Mouse (Mus musculus) embryonic facial prominence, embryonic 13.5 days (tissue): ENCODE results near the gene Fhl2. TPM values are rescaled to one million over a fixed set of nuclear protein-coding genes. Genes with fewer than 3 reads are reported as not detected.
"Not testable (repeated sequence)": the region's sequence is repeated elsewhere in the genome, so short reads cannot be mapped to it uniquely, and the experiment has no call there.

Experiments
- ATAC-seq: fragments of 200-750 bp; cut with Nextera tagmentation; 2 replicates; pipeline ENCODE4 v1.8.0; 2017; ENCODE audit warnings: low read depth; ENCODE audit not compliant: insufficient number of reproducible peaks, insufficient read depth, low FRiP score, low TSS enrichment
- H3K27ac ChIP-seq: fragments of 300-500 bp; sonication (generic); 2 replicates; pipeline ENCODE4 v1.5.1; 2015; ENCODE audit warnings: moderate library complexity, mild to moderate bottlenecking, inconsistent platforms
- H3K27me3 ChIP-seq: fragments of 300-500 bp; sonication (generic); 2 replicates; pipeline ENCODE4 v1.6.1; 2015; ENCODE audit warnings: mild to moderate bottlenecking, inconsistent platforms
- H3K36me3 ChIP-seq: fragments of 300-500 bp; sonication (generic); 2 replicates; pipeline ENCODE4 v1.6.1; 2015; ENCODE audit warnings: mild to moderate bottlenecking, inconsistent platforms
- H3K4me1 ChIP-seq: fragments of 300-500 bp; sonication (generic); 2 replicates; pipeline ENCODE4 v1.6.1; 2015; ENCODE audit warnings: inconsistent platforms
- H3K4me2 ChIP-seq: fragments of 300-500 bp; sonication (generic); 2 replicates; pipeline ENCODE4 v1.6.1; 2015; ENCODE audit warnings: moderate library complexity, mild to moderate bottlenecking, inconsistent platforms
- H3K4me3 ChIP-seq: fragments of 300-500 bp; sonication (generic); 2 replicates; pipeline ENCODE4 v1.5.1; 2015; ENCODE audit warnings: mild to moderate bottlenecking, inconsistent platforms
- H3K9ac ChIP-seq: fragments of 300-500 bp; sonication (generic); 2 replicates; pipeline ENCODE4 v1.6.1; 2015; ENCODE audit warnings: mild to moderate bottlenecking, inconsistent platforms
- H3K9me3 ChIP-seq: fragments of 300-500 bp; sonication (generic); 2 replicates; pipeline ENCODE4 v1.6.1; 2016; ENCODE audit warnings: inconsistent platforms
- WGBS: fragments of 180-500 bp; shearing (Covaris S2); methylation state at CpG from one replicate; pipeline ENCODE4 v1.1.7; 2015; ENCODE audit warnings: mixed read lengths; 5-methylcytosine and 5-hydroxymethylcytosine counted together
- polyA plus RNA-seq: library from polyadenylated mRNA; unstranded; fragments of >200 nt; fragmentation: Nextera tagmentation; extraction: Ambion mirVana; gene quantifications from 2 replicates; pipeline ENCODE4 v1.2.1, GENCODE M21; 2015

The Fhl2 gene
- polyA plus RNA-seq, 1 experiment from 2014 or later: 13.3 TPM

DNA sequence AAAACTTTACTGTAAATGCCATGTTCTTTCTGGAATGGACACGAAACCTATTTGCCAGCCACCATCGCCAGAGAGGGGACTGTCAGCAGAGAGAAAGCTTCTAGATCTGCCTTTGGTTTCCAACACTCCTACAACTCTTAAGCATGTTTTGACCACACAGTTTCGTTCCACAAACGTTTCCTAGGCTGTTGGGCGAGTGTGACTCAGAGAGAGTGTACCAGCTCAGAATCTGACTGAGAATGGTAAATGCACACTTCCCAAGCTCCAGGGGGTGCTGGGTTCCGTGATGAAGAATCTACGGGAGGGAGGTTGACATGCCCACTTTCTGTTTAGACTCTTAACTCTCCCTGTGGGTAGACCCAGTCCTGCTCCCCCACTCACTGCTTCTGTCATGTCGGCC lies 5.7 kb downstream of the Fhl2 start:
- Histone ChIP-seq H3K36me3 (no peaks in the 10 kb centered on the region), H3K4me2 (no peak overlapping the region), H3K9me3 (no peaks in the 10 kb centered on the region), H3K9ac (no peak overlapping the region), H3K27ac (no peak overlapping the region), H3K4me3 (no peak overlapping the region), H3K27me3 (no peaks in the 10 kb centered on the region), H3K4me1 (no peaks in the 10 kb centered on the region)
- ATAC-seq: no peak
- WGBS: 81% methylated on average over 8 of the region's 8 CpGs

DNA sequence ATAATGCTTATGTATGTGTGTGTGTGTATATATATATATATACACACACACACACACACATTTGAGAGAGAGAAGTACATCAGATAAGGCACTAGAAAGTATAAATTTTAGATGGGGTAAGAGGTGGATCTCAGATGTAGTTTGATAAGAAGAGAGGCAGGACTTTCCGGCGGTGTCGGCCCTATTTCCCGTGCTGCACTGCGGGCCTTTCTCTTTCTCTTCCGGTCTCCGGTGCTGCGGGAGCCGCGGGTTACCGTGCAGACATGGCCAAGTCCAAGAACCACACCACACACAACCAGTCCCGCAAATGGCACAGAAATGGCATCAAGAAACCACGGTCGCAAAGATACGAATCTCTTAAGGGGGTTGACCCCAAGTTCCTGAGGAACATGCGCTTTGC lies 7.9 kb downstream of the Fhl2 start:
- not testable (repeated sequence) for ATAC-seq

DNA sequence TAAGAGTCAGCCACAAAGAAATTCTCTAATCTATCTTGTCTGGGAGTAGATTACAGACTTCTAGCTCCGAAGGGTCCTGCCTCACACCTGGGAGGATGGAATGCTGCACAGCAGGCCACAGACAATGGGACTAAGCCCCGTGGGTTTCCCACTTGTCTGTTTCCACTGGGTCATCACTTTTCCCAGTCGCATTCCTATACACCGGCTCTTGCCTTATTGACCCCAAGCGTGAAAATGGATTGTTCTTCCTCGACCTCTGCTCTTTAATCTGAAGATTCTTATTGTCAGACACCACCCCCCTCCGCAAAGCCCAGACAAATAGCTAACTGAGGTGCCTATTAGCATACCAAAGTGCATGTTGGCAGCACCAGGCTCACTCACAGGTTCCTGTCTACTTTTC lies 10.4 kb downstream of the Fhl2 start:
- 12% methylated on average over 7 of the region's 7 CpGs for WGBS
- no peak overlapping the region for H3K9ac ChIP-seq
- H3K36me3 ChIP-seq: no peaks in the 10 kb centered on the region
- no peaks in the 10 kb centered on the region for H3K27me3 ChIP-seq
- no peak overlapping the region for H3K4me2 ChIP-seq
- no peaks in the 10 kb centered on the region for H3K4me1 ChIP-seq
- ATAC-seq: 0 out of 2 replicates have a peak, but pooled peaks have one; percentile 37
- no peaks in the 10 kb centered on the region for H3K9me3 ChIP-seq
- no peak overlapping the region for H3K27ac ChIP-seq
- no peak overlapping the region for H3K4me3 ChIP-seq

More for the DNA sequence above, 7.9 kb downstream of the Fhl2 start:
- H3K4me3 ChIP-seq, H3K4me2 ChIP-seq, H3K9ac ChIP-seq, H3K27me3 ChIP-seq, H3K4me1 ChIP-seq, H3K27ac ChIP-seq, H3K9me3 ChIP-seq, H3K36me3 ChIP-seq: not testable (repeated sequence)
- WGBS: 93% methylated on average over 12 of the region's 16 CpGs

- Histone ChIP-seq H3K36me3 (no peaks in the 10 kb centered on the region), H3K27ac (no peak overlapping the region), H3K4me3 (no peak overlapping the region), H3K9ac (no peak overlapping the region), H3K4me1 (peaks cover 7% of the 10 kb centered on the region; the same call in 1 of the 2 replicates), H3K4me2 (no peak overlapping the region), H3K27me3 (no peaks in the 10 kb centered on the region), H3K9me3 (no peaks in the 10 kb centered on the region)
- ATAC-seq: no peak
- WGBS: 81% methylated on average over 6 of the region's 6 CpGs
Observed at GRCm38 (mm10) chr1:43180912-43181311, 15.9 kb downstream of the Fhl2 start.

DNA sequence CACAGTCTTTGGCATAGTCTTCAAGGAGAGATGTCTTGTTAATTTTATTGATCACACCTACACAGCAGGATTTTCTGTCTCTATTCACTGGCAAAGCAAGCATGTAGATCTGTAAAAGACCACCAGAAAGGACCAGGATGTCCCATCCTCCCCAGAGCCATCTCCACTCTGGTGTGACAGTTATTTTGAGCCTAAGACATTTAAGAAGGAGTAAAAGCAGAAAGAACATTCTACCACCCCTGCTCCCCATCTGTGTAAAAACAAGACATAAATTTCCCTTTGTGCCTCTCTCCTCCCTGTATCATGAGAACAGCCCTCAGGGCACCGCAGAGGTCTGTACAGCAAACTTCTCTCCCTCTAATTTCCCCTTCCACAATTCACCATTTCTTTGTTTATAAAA lies 18.0 kb downstream of the Fhl2 start:
- no peaks in the 10 kb centered on the region for H3K9me3 ChIP-seq
- H3K4me2 ChIP-seq: no peak overlapping the region
- no peaks in the 10 kb centered on the region for H3K36me3 ChIP-seq
- H3K9ac ChIP-seq: no peak overlapping the region
- H3K27ac ChIP-seq: no peak overlapping the region
- 85% methylated on average over 1 of the region's 1 CpGs for WGBS
- peaks cover 7% of the 10 kb centered on the region; the same call in 1 of the 2 replicates for H3K4me1 ChIP-seq
- no peak for ATAC-seq
- no peaks in the 10 kb centered on the region for H3K27me3 ChIP-seq
- no peak overlapping the region for H3K4me3 ChIP-seq

DNA sequence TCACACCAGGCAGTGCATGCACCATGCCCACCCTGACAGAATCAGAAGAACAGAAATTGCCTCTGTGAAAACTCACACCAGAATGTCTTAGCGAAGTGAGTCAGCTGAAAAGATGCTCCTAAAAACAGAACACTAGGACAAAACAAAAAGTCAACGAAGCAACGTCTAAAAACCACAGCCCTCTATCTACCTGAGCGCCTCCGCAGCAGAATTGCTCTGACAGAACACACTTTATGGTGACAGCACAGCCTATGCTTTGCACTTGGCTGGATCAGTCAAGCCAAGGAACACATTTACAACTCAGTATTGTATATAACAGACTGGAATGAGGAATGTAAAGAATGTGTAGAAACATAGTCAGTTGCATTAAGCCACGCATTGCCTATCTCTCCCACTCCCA lies 18.4 kb downstream of the Fhl2 start:
- no peak for ATAC-seq
- Histone ChIP-seq H3K9ac (no peak overlapping the region), H3K4me1 (peaks cover 7% of the 10 kb centered on the region; the same call in 1 of the 2 replicates), H3K27me3 (no peaks in the 10 kb centered on the region), H3K9me3 (no peaks in the 10 kb centered on the region), H3K36me3 (no peaks in the 10 kb centered on the region), H3K27ac (no peak overlapping the region), H3K4me2 (no peak overlapping the region), H3K4me3 (no peak overlapping the region)
- WGBS: 74% methylated on average over 6 of the region's 6 CpGs

DNA sequence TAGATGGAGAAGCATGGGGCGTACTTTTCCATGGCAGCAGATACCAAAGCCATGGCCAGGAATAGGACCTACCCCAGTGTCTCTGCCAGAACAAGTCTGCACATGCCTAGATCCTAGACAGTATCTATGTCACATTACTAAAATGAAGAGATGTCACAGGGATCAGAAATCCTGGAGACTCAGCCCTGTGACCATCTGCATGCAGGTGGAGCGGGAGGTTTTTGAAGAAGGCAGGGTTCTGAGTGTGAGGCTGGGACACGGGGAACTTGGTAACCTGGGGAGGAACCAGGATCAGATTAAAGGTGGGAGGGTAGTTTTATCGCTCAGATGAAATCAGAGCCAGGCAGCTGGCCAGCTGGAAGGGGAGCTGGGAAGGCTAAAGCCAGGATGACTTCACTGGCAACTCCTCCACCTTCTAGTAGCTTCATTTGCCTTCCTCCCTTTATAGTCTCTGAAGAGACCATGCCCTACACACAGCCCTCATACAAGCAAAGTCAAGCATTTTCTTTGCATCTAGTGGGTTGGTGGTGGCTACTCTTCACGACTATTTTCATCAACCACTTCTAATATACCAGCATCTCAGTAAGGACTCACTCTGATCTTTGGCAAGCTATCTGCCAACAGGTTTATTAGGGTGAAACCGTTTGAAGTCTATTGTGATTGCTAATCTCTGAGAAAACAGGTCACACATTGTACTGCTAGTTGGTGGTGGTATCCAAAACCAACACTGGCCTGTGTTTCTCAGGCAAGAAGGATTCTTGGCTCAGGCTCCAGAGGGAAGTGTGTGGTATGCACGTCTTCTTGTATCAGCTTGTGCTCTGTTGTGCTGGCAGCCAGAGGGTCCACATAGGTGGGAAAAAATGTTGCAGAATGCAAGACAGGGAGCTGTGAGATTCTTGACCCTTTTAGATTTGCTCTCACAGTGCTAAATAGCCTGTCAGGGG lies 23.2 kb downstream of the Fhl2 start:
- Histone ChIP-seq H3K9ac (no peak overlapping the region), H3K4me3 (no peak overlapping the region), H3K4me2 (no peak overlapping the region), H3K36me3 (no peaks in the 10 kb centered on the region), H3K9me3 (no peaks in the 10 kb centered on the region), H3K4me1 (peaks cover 12% of the 10 kb centered on the region), H3K27ac (no peak overlapping the region), H3K27me3 (no peaks in the 10 kb centered on the region)
- no peak for ATAC-seq
- 65% methylated on average over 7 of the region's 7 CpGs for WGBS

DNA sequence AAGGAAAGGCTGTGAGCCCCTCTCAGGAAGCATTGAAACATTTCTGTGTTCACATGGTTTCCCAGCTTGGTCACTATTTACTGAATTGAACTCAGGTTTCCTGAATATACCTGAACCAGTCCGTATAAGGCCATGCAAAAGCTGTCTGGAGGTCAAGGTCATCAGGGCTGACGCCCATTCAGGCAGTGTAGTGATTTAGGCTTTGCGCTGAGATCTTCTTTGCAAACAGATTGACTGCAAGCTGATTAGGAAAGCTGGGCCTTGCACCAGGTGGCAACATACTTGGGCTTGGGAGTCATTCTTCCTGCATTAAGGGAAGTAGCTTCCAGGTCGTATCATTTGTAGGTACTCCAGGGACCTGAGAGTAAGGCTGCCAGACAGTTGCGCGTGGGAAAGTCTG lies 25.0 kb downstream of the Fhl2 start:
- Histone ChIP-seq H3K27ac (no peak overlapping the region), H3K27me3 (no peaks in the 10 kb centered on the region), H3K4me1 (peaks cover 17% of the 10 kb centered on the region), H3K36me3 (no peaks in the 10 kb centered on the region), H3K9ac (no peak overlapping the region), H3K4me2 (no peak overlapping the region), H3K9me3 (no peaks in the 10 kb centered on the region), H3K4me3 (no peak overlapping the region)
- WGBS: 83% methylated on average over 6 of the region's 6 CpGs
- ATAC-seq: no peak

DNA sequence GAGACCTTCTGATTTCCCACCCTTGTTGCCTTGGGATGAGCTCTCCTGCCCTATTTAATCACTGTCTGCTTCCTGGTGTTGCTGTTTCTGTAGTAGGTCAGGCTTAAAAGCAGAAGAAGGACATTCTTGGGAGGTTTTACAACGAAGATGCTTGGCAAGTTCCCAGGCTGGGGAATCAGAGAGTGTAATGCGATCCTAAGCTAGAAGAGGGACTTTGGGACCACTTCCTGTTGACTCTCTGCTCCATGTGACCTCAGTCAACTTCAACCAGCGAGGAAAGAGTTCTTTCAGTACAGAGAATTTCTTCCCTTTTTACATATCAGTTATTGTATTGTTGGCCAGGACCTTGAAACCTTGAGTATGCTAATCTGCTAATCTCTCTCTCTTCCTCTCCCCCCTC lies 25.7 kb downstream of the Fhl2 start:
- ATAC-seq: no peak
- Histone ChIP-seq H3K9me3 (no peaks in the 10 kb centered on the region), H3K36me3 (no peaks in the 10 kb centered on the region), H3K4me1 (peaks cover 17% of the 10 kb centered on the region), H3K9ac (no peak overlapping the region), H3K4me3 (no peak overlapping the region), H3K4me2 (no peak overlapping the region), H3K27me3 (no peaks in the 10 kb centered on the region), H3K27ac (no peak overlapping the region; the same call in 1 of the 2 replicates)
- WGBS: 19% methylated on average over 3 of the region's 3 CpGs

DNA sequence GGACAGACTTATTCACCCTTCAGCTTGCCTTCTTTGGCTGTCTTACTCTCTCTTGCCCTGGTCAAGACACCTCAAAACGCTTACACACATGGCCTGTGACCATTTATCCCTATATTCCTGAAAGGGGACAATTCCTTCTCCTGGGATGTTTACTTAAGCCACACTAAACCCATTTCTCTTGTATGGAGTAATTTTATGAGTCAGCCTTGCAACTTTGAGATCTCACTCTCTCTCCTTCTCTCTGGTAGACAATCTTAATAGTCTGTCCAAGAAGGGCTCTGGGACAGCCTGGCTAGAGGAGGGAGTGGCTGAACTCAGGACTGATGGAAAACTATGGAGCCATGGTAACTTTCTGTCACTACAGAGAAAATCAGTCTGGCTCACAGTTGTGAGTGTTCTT lies 27.1 kb downstream of the Fhl2 start:
- H3K4me2 ChIP-seq: no peak overlapping the region
- H3K36me3 ChIP-seq: no peaks in the 10 kb centered on the region
- H3K9ac ChIP-seq: no peak overlapping the region
- H3K4me3 ChIP-seq: no peak overlapping the region
- peak overlapping the region; percentile 60; the same call in 1 of the 2 replicates for H3K27ac ChIP-seq
- no peaks in the 10 kb centered on the region for H3K27me3 ChIP-seq
- 91% methylated on average over 1 of the region's 1 CpGs for WGBS
- H3K9me3 ChIP-seq: no peaks in the 10 kb centered on the region
- H3K4me1 ChIP-seq: peaks cover 17% of the 10 kb centered on the region
- ATAC-seq: no peak

- Histone ChIP-seq H3K4me3 (no peak overlapping the region), H3K4me1 (peaks cover 17% of the 10 kb centered on the region), H3K27me3 (no peaks in the 10 kb centered on the region), H3K36me3 (no peaks in the 10 kb centered on the region), H3K4me2 (no peak overlapping the region), H3K9ac (no peak overlapping the region), H3K27ac (peak overlapping the region; percentile 72), H3K9me3 (no peaks in the 10 kb centered on the region)
- ATAC-seq: no peak
- WGBS: 65% methylated on average over 7 of the region's 7 CpGs
Observed at GRCm38 (mm10) chr1:43169227-43169626, 27.6 kb downstream of the Fhl2 start.

DNA sequence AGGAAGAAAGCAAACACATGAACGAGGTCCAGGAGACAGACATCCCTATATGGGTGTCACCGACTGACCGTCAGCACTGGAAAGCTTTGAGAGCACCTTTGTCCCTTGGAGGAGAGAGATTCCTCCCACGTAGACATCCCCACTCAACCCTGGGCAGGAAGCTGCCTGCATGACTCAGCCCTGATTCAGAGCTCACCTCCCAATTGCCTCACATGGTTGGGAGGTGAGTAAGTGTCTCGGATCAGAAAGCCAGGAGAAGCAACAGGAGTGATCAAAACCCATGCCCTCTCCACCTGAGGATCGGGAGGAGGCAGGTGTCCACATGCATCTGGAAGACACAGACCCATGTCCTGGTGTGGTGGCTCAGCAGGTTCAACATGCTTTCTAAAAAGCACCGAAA lies 28.2 kb downstream of the Fhl2 start:
- Histone ChIP-seq H3K36me3 (no peaks in the 10 kb centered on the region), H3K4me3 (no peak overlapping the region), H3K4me1 (peaks cover 20% of the 10 kb centered on the region), H3K27ac (peak overlapping the region; percentile 72), H3K9me3 (no peaks in the 10 kb centered on the region), H3K9ac (no peak overlapping the region), H3K27me3 (no peaks in the 10 kb centered on the region), H3K4me2 (no peak overlapping the region)
- ATAC-seq: no peak
- 85% methylated on average over 7 of the region's 7 CpGs for WGBS
